Mouse (Mus musculus): ENCODE results near the gene Peli3. TPM values are rescaled to one million over a fixed set of nuclear protein-coding genes. Genes with fewer than 3 reads are reported as not detected.
A peak's percentile ranks its signal among the peaks of the same experiment; 100 is the strongest.

Peli3 gene
- 1.4 and 1.6 TPM in 2 replicates for polyA plus RNA-seq (2012; rRNA removed)

- Histone ChIP-seq H3K4me1 (ENCODE audit: control insufficient read depth, insufficient read depth, insufficient read length, low read length) (peaks cover 4% of the 10 kb centered on the region; the same call in 1 of the 2 replicates), H3K4me3 (ENCODE audit: low read depth, low read length) (peak within 1 kb of the TSS; percentile 67), H3K27ac (ENCODE audit: insufficient read depth, low read depth, low read length) (no peak within 1 kb of the TSS), H3K27me3 (ENCODE audit: control insufficient read depth, insufficient read depth, low read length) (no peaks in the 10 kb centered on the region), H3K36me3 (ENCODE audit: control insufficient read depth, insufficient read depth, low read length) (no peaks in the 10 kb centered on the region)
- WGBS = 1% methylated on average over 48 of the region's 55 CpGs
- TF ChIP-seq CTCF (IDR thresholded peaks at IDR 0.05; ENCODE audit: extremely low read depth, insufficient read length, insufficient replicate concordance, low read depth, low read length) = no peak
- no peak for TF ChIP-seq POLR2A (IDR thresholded peaks at IDR 0.05; ENCODE audit: low read depth, low read length)
Observed at GRCm38 (mm10) chr19:4942551-4943252, at the start of gene Peli3. Gene Peli3 (minus strand): TSS chr19:4943127.

- Histone ChIP-seq H3K4me1 (ENCODE audit: control insufficient read depth, insufficient read depth, insufficient read length, low read length) (no peaks in the 10 kb centered on the region), H3K36me3 (ENCODE audit: control insufficient read depth, insufficient read depth, low read length) (no peaks in the 10 kb centered on the region), H3K27ac (ENCODE audit: insufficient read depth, low read depth, low read length) (no peak overlapping the region), H3K27me3 (ENCODE audit: control insufficient read depth, insufficient read depth, low read length) (peaks cover 5% of the 10 kb centered on the region; the same call in 1 of the 2 replicates), H3K4me3 (ENCODE audit: low read depth, low read length) (no peak overlapping the region)
- no peak for TF ChIP-seq CTCF (IDR thresholded peaks at IDR 0.05; ENCODE audit: extremely low read depth, insufficient read length, insufficient replicate concordance, low read depth, low read length)
- TF ChIP-seq POLR2A (IDR thresholded peaks at IDR 0.05; ENCODE audit: low read depth, low read length) = no peak
- 25% methylated on average over 8 of the region's 8 CpGs for WGBS
Observed at GRCm38 (mm10) chr19:4992371-4992770, 49.4 kb upstream of the Peli3 start.

- TF ChIP-seq POLR2A (IDR thresholded peaks at IDR 0.05; ENCODE audit: low read depth, low read length) = no peak
- no peak for TF ChIP-seq CTCF (IDR thresholded peaks at IDR 0.05; ENCODE audit: extremely low read depth, insufficient read length, insufficient replicate concordance, low read depth, low read length)
- Histone ChIP-seq H3K4me3 (ENCODE audit: low read depth, low read length) (no peak overlapping the region), H3K27me3 (ENCODE audit: control insufficient read depth, insufficient read depth, low read length) (peaks cover 5% of the 10 kb centered on the region; the same call in 1 of the 2 replicates), H3K4me1 (ENCODE audit: control insufficient read depth, insufficient read depth, insufficient read length, low read length) (no peaks in the 10 kb centered on the region), H3K27ac (ENCODE audit: insufficient read depth, low read depth, low read length) (no peak overlapping the region), H3K36me3 (ENCODE audit: control insufficient read depth, insufficient read depth, low read length) (no peaks in the 10 kb centered on the region)
- 5% methylated on average over 22 of the region's 22 CpGs for WGBS
Observed at GRCm38 (mm10) chr19:4990716-4991115, 47.8 kb upstream of the Peli3 start.

DNA sequence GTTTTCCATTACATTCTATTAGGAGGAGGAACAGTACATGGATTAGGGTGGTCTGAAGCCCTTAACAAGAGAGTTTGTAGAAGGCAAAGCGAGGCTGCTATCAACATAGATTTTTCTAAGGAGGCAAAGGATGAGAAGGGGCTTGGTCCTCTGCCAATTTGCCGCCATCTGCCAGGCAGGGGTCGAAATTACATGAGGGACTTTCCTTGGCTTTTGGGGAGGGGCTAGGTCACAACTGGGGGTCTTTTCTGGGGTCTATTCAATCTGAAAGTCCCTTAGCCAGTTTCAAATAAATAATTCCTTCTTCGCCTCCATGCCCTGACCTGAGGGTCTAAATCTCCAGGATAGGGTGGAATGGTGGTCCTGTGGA is 47.3 kb upstream of the Peli3 start, which contains the start of gene Npas4:
Gene Npas4 (minus strand): TSS at position 61 of the 370 bp plus-strand sequence.
- no peaks in the 10 kb centered on the region for H3K4me1 ChIP-seq (ENCODE audit: control insufficient read depth, insufficient read depth, insufficient read length, low read length)
- H3K27me3 ChIP-seq (ENCODE audit: control insufficient read depth, insufficient read depth, low read length) = peaks cover 5% of the 10 kb centered on the region; the same call in 1 of the 2 replicates
- no peaks in the 10 kb centered on the region for H3K36me3 ChIP-seq (ENCODE audit: control insufficient read depth, insufficient read depth, low read length)
- no peak for TF ChIP-seq CTCF (IDR thresholded peaks at IDR 0.05; ENCODE audit: extremely low read depth, insufficient read length, insufficient replicate concordance, low read depth, low read length)
- no peak for TF ChIP-seq POLR2A (IDR thresholded peaks at IDR 0.05; ENCODE audit: low read depth, low read length)
- H3K4me3 ChIP-seq (ENCODE audit: low read depth, low read length) = no peak within 1 kb of the TSS
- WGBS = 18% methylated on average over 4 of the region's 4 CpGs
- no peak within 1 kb of the TSS for H3K27ac ChIP-seq (ENCODE audit: insufficient read depth, low read depth, low read length)

DNA sequence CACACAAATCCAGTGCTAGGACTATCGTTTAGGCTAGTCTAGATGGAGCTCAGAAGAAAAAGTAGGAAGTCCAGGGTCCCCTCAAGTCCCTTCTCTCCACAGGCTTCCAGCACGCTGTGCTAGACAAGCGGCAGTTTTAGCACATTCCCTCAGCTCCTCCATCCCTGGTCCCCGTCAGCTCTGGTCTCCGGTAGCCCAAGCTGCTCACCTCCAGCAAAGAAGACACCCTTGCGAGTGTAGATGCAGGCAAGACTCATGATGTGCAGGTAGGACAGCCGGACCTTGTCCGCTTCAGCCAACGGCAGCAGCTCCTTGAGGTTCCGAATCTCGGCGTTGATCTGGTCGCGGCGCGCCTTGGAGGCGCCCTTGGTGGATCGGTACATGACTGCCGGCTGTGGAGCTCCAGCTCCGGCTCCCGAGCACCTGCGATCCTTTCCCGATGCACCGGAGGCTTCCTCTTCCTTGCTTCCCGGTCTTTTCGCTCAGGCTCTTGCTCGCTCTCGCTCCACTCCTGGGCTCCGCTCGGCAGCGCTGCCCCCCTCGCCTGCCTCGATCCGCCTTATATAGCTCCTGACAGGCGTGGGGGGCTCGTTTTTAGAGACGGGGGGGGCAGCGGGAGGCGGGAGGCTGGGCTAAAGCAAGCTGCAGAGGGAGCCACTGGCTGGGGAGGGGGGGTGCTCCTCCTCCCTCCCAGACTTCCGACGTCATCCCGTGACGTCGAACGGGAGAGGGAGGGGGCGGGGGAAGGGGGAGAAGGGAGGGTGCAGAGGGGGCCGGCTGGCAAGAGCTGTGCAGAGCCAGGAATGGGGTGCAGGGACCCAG is 46.7 kb upstream of the Peli3 start:
- TF ChIP-seq CTCF (IDR thresholded peaks at IDR 0.05; ENCODE audit: extremely low read depth, insufficient read length, insufficient replicate concordance, low read depth, low read length) = no peak
- no peak for TF ChIP-seq POLR2A (IDR thresholded peaks at IDR 0.05; ENCODE audit: low read depth, low read length)
- Histone ChIP-seq H3K27ac (ENCODE audit: insufficient read depth, low read depth, low read length) (no peak overlapping the region), H3K27me3 (ENCODE audit: control insufficient read depth, insufficient read depth, low read length) (peaks cover 6% of the 10 kb centered on the region; the same call in 1 of the 2 replicates), H3K4me1 (ENCODE audit: control insufficient read depth, insufficient read depth, insufficient read length, low read length) (no peaks in the 10 kb centered on the region), H3K36me3 (ENCODE audit: control insufficient read depth, insufficient read depth, low read length) (no peaks in the 10 kb centered on the region), H3K4me3 (ENCODE audit: low read depth, low read length) (no peak overlapping the region)
- 23% methylated on average over 47 of the region's 47 CpGs for WGBS

DNA sequence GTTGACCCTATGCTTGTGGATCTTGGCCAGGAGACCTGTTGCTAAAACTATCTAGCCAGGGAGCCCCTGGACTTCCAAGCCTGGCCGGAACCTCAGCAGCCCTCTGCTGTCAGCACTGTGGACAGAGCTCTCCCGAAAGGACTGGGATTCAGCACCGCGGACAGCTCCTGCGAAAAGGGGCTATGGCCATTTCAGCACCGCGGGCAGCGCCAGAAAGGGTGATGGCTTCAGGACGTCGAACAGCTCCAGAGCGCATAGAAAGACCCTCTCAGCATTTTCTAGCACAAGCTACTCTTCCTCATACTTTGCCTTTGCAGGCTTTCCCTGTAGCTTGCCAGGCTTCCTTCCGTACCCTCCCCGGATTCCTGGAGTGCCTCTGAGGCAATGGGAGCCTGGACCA is 46.1 kb upstream of the Peli3 start:
- H3K27ac ChIP-seq (ENCODE audit: insufficient read depth, low read depth, low read length) = no peak overlapping the region
- H3K4me3 ChIP-seq (ENCODE audit: low read depth, low read length) = no peak overlapping the region
- peaks cover 10% of the 10 kb centered on the region; the same call in 1 of the 2 replicates for H3K27me3 ChIP-seq (ENCODE audit: control insufficient read depth, insufficient read depth, low read length)
- no peaks in the 10 kb centered on the region for H3K36me3 ChIP-seq (ENCODE audit: control insufficient read depth, insufficient read depth, low read length)
- H3K4me1 ChIP-seq (ENCODE audit: control insufficient read depth, insufficient read depth, insufficient read length, low read length) = no peaks in the 10 kb centered on the region
- TF ChIP-seq POLR2A (IDR thresholded peaks at IDR 0.05; ENCODE audit: low read depth, low read length) = no peak
- 0 out of 2 replicates have a peak, but pooled peaks have one; percentile 4 for TF ChIP-seq CTCF (IDR thresholded peaks at IDR 0.05; ENCODE audit: extremely low read depth, insufficient read length, insufficient replicate concordance, low read depth, low read length)
- WGBS = 4% methylated on average over 13 of the region's 13 CpGs

DNA sequence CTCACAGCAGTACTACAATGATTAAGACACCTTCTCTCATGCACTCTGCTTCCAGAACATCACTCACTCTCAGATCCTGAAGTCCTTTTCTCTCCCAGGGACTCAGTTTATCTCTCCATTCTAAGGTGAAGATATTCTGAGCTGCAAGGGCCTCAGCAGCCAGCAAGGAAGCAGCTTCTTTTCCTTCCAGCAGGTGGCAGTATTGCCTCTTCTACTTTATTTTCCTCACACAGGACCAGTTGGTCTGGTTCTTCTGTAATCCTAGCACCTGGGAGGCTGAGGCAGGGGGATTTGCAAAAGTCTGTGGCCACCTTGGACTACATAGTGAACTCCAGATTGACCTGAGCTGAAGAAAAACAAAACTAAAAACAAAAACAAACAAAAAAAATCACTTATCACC is 38.8 kb upstream of the Peli3 start:
- no peaks in the 10 kb centered on the region for H3K36me3 ChIP-seq (ENCODE audit: control insufficient read depth, insufficient read depth, low read length)
- TF ChIP-seq CTCF (IDR thresholded peaks at IDR 0.05; ENCODE audit: extremely low read depth, insufficient read length, insufficient replicate concordance, low read depth, low read length) (peak; percentile 75; the same call in 1 of the 2 replicates), POLR2A (IDR thresholded peaks at IDR 0.05; ENCODE audit: low read depth, low read length) (no peak)

More for the DNA sequence above, 38.8 kb upstream of the Peli3 start:
- H3K27ac ChIP-seq (ENCODE audit: insufficient read depth, low read depth, low read length) = no peak overlapping the region
- H3K4me3 ChIP-seq (ENCODE audit: low read depth, low read length) = no peak overlapping the region
- H3K4me1 ChIP-seq (ENCODE audit: control insufficient read depth, insufficient read depth, insufficient read length, low read length) = no peaks in the 10 kb centered on the region
- H3K27me3 ChIP-seq (ENCODE audit: control insufficient read depth, insufficient read depth, low read length) = 0 out of 2 replicates have a peak, but pooled peaks cover 6% of the 10 kb centered on the region

Measured in small intestine, adult 2 months (tissue).